Mouse (Mus musculus) spleen, adult 2 months (tissue): ENCODE data around the gene Gdap1l1. TPM values are rescaled to one million over a fixed set of nuclear protein-coding genes. Genes with fewer than 3 reads are reported as not detected.

ENCODE experiments used
- DNase-seq, 2 experiments: peaks; one replicate each; pipeline versions ENCODE4 v3.0.0 to v3.0.0-alpha.2; 2012 to 2021; ENCODE audit warnings: low spot score in 2 of 2, low read depth in 1 of 2
- H3K27ac ChIP-seq: fragments of 200-500 bp; 2 replicates; pipeline ENCODE4 v1.5.1; 2012; ENCODE audit warnings: low read length, inconsistent platforms; ENCODE audit not compliant: insufficient read depth
- H3K27me3 ChIP-seq: fragments of 200-500 bp; 2 replicates; pipeline ENCODE4 v1.6.1; 2012; ENCODE audit warnings: mild to moderate bottlenecking, moderate library complexity, low read length, inconsistent platforms; ENCODE audit not compliant: control insufficient read depth, insufficient read depth
- H3K36me3 ChIP-seq: fragments of 200-500 bp; 2 replicates; pipeline ENCODE4 v1.6.1; 2012; ENCODE audit warnings: mild to moderate bottlenecking, low read length, inconsistent platforms; ENCODE audit not compliant: control insufficient read depth, insufficient read depth
- H3K4me1 ChIP-seq: fragments of 200-500 bp; 2 replicates; pipeline ENCODE4 v1.6.1; 2011; ENCODE audit warnings: inconsistent platforms; ENCODE audit not compliant: control insufficient read depth, insufficient read depth, insufficient read length
- H3K4me3 ChIP-seq: fragments of 200-500 bp; 2 replicates; pipeline ENCODE4 v1.5.1; 2011; ENCODE audit warnings: mild to moderate bottlenecking, inconsistent platforms; ENCODE audit not compliant: insufficient read depth, insufficient read length; ENCODE audit errors: extremely low read depth
- CTCF ChIP-seq: fragments of 200-500 bp; IDR thresholded peaks from 2 replicates; pipeline ENCODE4 v1.5.1; 2011; ENCODE audit warnings: mild to moderate bottlenecking, inconsistent platforms; ENCODE audit not compliant: insufficient read depth, insufficient read length, insufficient replicate concordance; ENCODE audit errors: extremely low read depth
- POLR2A ChIP-seq: fragments of 200-500 bp; IDR thresholded peaks from 2 replicates; pipeline ENCODE4 v1.6.1; 2011; ENCODE audit warnings: low read depth, low read length, inconsistent platforms
- WGBS: fragments of 180-500 bp; shearing (Covaris S2); methylation state at CpG from one replicate; pipeline ENCODE4 v1.1.7; 2018; 5-methylcytosine and 5-hydroxymethylcytosine counted together
- polyA plus RNA-seq: library from polyadenylated mRNA; depleted of rRNA; stranded (reverse); fragments of >200 nt; gene quantifications from 2 replicates; pipeline ENCODE4 v1.2.3, GENCODE M21; 2012; rRNA removed

The Gdap1l1 gene
- polyA plus RNA-seq, 1 experiment = 0.19 TPM

DNA sequence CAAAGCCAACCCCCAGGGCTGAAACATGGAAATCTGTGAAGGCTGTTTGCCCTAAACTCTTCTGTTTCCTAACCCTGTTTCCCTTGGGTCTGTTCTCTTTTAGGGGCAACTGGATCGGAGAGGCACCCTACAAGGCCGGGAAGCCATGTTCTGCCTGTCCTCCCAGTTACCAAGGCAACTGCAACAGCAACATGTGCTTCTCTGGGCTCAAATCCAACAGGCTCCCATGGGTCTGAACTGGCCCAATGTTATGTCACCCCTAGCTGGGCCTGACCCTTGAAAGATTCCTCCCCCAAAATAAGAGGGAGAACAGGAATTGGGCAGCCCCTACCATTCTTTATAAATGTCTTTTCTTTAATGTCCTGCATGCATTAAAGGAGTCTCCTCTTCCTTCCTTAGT lies 63.9 kb downstream of the Gdap1l1 start:
- Histone ChIP-seq H3K27me3 (no peaks in the 10 kb centered on the region), H3K27ac (no peak overlapping the region), H3K36me3 (no peaks in the 10 kb centered on the region), H3K4me3 (no peak overlapping the region), H3K4me1 (no peaks in the 10 kb centered on the region)
- WGBS = 74% methylated on average over 2 of the region's 2 CpGs
- no peak for DNase-seq
- TF ChIP-seq CTCF (no peak), POLR2A (no peak)

DNA sequence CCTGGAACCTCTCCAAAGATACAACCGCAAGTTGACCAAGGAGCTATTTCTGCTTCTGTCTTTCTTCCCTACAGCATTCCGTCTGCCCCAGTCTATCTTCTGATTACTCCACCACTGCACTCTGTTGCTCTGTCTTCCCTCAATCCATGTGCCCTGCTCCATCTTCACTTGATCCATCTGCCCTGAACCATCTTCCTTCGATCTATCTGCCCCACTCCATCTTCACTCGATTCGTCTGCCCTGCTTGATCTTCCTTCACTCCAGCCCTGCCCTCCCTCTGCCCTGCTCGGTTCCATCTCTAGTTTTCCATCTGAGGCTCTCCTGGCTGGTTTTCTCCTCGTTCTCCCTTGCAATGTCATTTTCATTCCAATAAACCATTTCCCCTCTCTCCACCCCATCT lies 64.9 kb downstream of the Gdap1l1 start:
- no peak overlapping the region for H3K27ac ChIP-seq
- no peaks in the 10 kb centered on the region for H3K36me3 ChIP-seq
- H3K4me3 ChIP-seq = no peak overlapping the region
- TF ChIP-seq CTCF = no peak
- no peak for TF ChIP-seq POLR2A
- H3K4me1 ChIP-seq = no peaks in the 10 kb centered on the region
- WGBS = 74% methylated on average over 7 of the region's 7 CpGs
- DNase-seq = no peak
- H3K27me3 ChIP-seq = no peaks in the 10 kb centered on the region

Other genes with a start within 250 kb of the Gdap1l1 start
- gene Tox2, start 235.4 kb upstream of the Gdap1l1 start, polyA plus RNA-seq = 12.1 and 16.6 TPM in 2 replicates
- 2.9 and 4.3 TPM in 2 replicates for gene Jph2, start 40.5 kb upstream of the Gdap1l1 start, polyA plus RNA-seq
- gene Oser1, start 13.8 kb upstream of the Gdap1l1 start, polyA plus RNA-seq = 8.3 and 9.0 TPM in 2 replicates
- 3.7 and 4.1 TPM in 2 replicates for gene Fitm2, start 34.2 kb downstream of the Gdap1l1 start, polyA plus RNA-seq
- not detected in 2 replicates for gene R3hdml, start 53.8 kb downstream of the Gdap1l1 start, polyA plus RNA-seq
- gene Hnf4a, start 68.3 kb downstream of the Gdap1l1 start, polyA plus RNA-seq = 0.22 and 0.59 TPM in 2 replicates
- 57.9 and 67.7 TPM in 2 replicates for gene Ttpal, start 163.8 kb downstream of the Gdap1l1 start, polyA plus RNA-seq
- 400 and 443 TPM in 2 replicates for gene Serinc3, start 206.7 kb downstream of the Gdap1l1 start, polyA plus RNA-seq
- 138 and 179 TPM in 2 replicates for gene Pkig, start 219.9 kb downstream of the Gdap1l1 start, polyA plus RNA-seq